Mouse (Mus musculus) midbrain, postnatal 0 days (tissue): ENCODE measurements at regions not wholly inside any gene's neighbourhood (a gene's known extent, or its start where the extent isn't known, plus 50 kb on each side); places are given as distances from the start of the nearest gene placed in this dataset. TPM values are rescaled to one million over a fixed set of nuclear protein-coding genes. Genes with fewer than 3 reads are reported as not detected.

Experiments
- ATAC-seq: fragments of 200-750 bp; cut with Nextera tagmentation; 2 replicates; pipeline ENCODE4 v1.8.0; 2017; ENCODE audit warnings: moderate number of reproducible peaks, mild to moderate bottlenecking, moderate TSS enrichment, moderate library complexity; ENCODE audit not compliant: low FRiP score
- DNase-seq: peaks from one replicate; pipeline ENCODE4 v3.0.0-alpha.2; 2015; ENCODE audit warnings: low spot score
- H3K27ac ChIP-seq: fragments of 300-500 bp; sonication (generic); 2 replicates; pipeline ENCODE4 v1.5.1; 2014; ENCODE audit warnings: low read depth, mild to moderate bottlenecking, low read length, mixed read lengths
- H3K27me3 ChIP-seq: fragments of 300-500 bp; sonication (generic); 2 replicates; pipeline ENCODE4 v1.6.1; 2014; ENCODE audit warnings: low read length, control low read depth, mixed read lengths; ENCODE audit not compliant: insufficient read depth
- H3K36me3 ChIP-seq: fragments of 300-500 bp; sonication (generic); 2 replicates; pipeline ENCODE4 v1.6.1; 2014; ENCODE audit warnings: low read length, control low read depth, mixed read lengths; ENCODE audit not compliant: insufficient read depth
- H3K4me1 ChIP-seq: fragments of 300-500 bp; sonication (generic); 2 replicates; pipeline ENCODE4 v1.6.1; 2014; ENCODE audit warnings: mild to moderate bottlenecking, control low read depth, antibody characterized with exemption, low read length, mixed read lengths; ENCODE audit not compliant: insufficient read depth
- H3K4me2 ChIP-seq: fragments of 300-500 bp; sonication (generic); 2 replicates; pipeline ENCODE4 v1.6.1; 2014; ENCODE audit warnings: low read depth, mild to moderate bottlenecking, low read length, mixed read lengths; ENCODE audit not compliant: poor library complexity, severe bottlenecking
- H3K4me3 ChIP-seq: fragments of 300-500 bp; sonication (generic); 2 replicates; pipeline ENCODE4 v1.5.1; 2014; ENCODE audit warnings: low read depth, mild to moderate bottlenecking, low read length, moderate library complexity
- H3K9ac ChIP-seq: fragments of 300-500 bp; sonication (generic); replicated peaks from 2 replicates; pipeline ENCODE4 v1.6.1; 2014; ENCODE audit warnings: mild to moderate bottlenecking, low read length, moderate library complexity, mixed read lengths; ENCODE audit not compliant: poor library complexity, severe bottlenecking
- H3K9me3 ChIP-seq: fragments of 300-500 bp; sonication (generic); 2 replicates; pipeline ENCODE4 v1.6.1; 2016; ENCODE audit warnings: low read length, control low read depth
- CTCF ChIP-seq: IDR thresholded peaks from 2 replicates; pipeline ENCODE4 v1.5.1; 2016; ENCODE audit warnings: antibody characterized with exemption, mild to moderate bottlenecking
- WGBS: fragments of 180-500 bp; shearing (Covaris S2); extraction: QIAGEN DNeasy Blood & Tissue Kit; methylation state at CpG from one replicate; pipeline ENCODE4 v1.1.7; 2014; 5-methylcytosine and 5-hydroxymethylcytosine counted together
- microRNA-seq: library from miRNA; unstranded; fragments of <30 nt; microRNA quantifications from one replicate; pipeline ENCODE4, GENCODE M21; 2016; ENCODE audit warnings: borderline number of aligned reads

DNA sequence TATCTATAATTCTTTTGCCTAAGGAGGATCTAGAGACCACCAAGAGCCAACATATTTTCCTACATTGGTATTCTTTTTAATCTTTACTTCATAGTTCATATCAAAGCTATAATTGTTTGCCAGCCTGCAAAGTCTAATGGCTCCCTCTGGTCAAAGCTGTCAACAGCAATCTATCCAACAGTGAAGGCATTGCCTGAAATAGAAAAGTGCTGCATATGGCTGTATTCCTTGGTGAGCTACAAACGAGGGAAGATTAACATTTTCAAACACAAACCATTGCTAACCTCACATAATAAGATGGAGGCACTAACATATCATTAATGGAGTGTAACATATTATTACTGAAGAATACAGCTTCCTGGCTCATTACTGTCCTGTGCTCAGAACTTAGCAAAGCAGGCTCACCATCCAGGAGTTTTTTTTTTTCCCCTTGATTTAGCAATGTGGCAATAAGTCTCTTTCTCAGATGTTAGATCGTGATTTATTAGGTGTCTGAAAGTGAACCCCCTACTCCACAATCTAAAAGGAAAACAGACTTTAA is 66.3 kb upstream of the Sema3a start:
- no peaks in the 10 kb centered on the region for H3K36me3 ChIP-seq
- no peaks in the 10 kb centered on the region for H3K4me1 ChIP-seq
- 48% methylated on average over 2 of the region's 2 CpGs for WGBS
- no peak overlapping the region for H3K4me2 ChIP-seq
- no peak overlapping the region for H3K4me3 ChIP-seq
- no peak for TF ChIP-seq CTCF
- no peak for DNase-seq
- H3K27me3 ChIP-seq, result no peaks in the 10 kb centered on the region
- H3K27ac ChIP-seq, result no peak overlapping the region
- no peak for ATAC-seq
- no peak overlapping the region for H3K9ac ChIP-seq
- H3K9me3 ChIP-seq, result no peaks in the 10 kb centered on the region

- no peaks in the 10 kb centered on the region for H3K4me1 ChIP-seq
- no peak overlapping the region for H3K27ac ChIP-seq
- no peaks in the 10 kb centered on the region for H3K27me3 ChIP-seq
- TF ChIP-seq CTCF, result no peak
- no peaks in the 10 kb centered on the region for H3K36me3 ChIP-seq
- DNase-seq (no peak), ATAC-seq (no peak)
- 43% methylated on average over 3 of the region's 3 CpGs for WGBS
- no peaks in the 10 kb centered on the region for H3K9me3 ChIP-seq
- H3K9ac ChIP-seq, result no peak overlapping the region
- no peak overlapping the region for H3K4me2 ChIP-seq
- no peak overlapping the region for H3K4me3 ChIP-seq
Measured at GRCm38 (mm10) chr5:13066942-13067341, 58.3 kb upstream of the Sema3a start.

Small RNAs in the stretch of these regions (microRNA-seq; reads per million reads assigned to microRNA genes)
- not detected for gene Gm23243
